Mouse (Mus musculus) left cerebral cortex, postnatal 14 days (tissue): ENCODE measurements around the gene Gpr153. TPM values are rescaled to one million over a fixed set of nuclear protein-coding genes. Genes with fewer than 3 reads are reported as not detected.

Source experiments
- total RNA-seq, 2 experiments: library from RNA; stranded (reverse); gene quantifications; 2 replicates each; pipeline ENCODE4 v1.2.3; 2021

Gpr153 gene
- total RNA-seq, 2 experiments from 2014 or later, result 31.2 to 31.6 TPM

Other genes starting within 250 kb of the Gpr153 start
- 10 to 100 TPM; 11.5 to 13.2 TPM for gene Zbtb48, start 246.6 kb upstream of the Gpr153 start, total RNA-seq
- gene Tas1r1, start 235.7 kb upstream of the Gpr153 start, total RNA-seq, result under 1 TPM; 0.49 to 0.55 TPM
- 10 to 100 TPM; 21.3 to 21.9 TPM for gene Nol9, start 234.9 kb upstream of the Gpr153 start, total RNA-seq
- 10 to 100 TPM; 74.0 to 84.0 TPM for gene Plekhg5, start 201.7 kb upstream of the Gpr153 start, total RNA-seq
- 10 to 100 TPM in 1 of 2 experiments, 1 to 10 TPM in 1; 6.2 to 16.5 TPM for gene Tnfrsf25, start 158.3 kb upstream of the Gpr153 start, total RNA-seq
- gene Espn, start 121.9 kb upstream of the Gpr153 start, total RNA-seq, result under 1 TPM; 0.24 to 0.44 TPM
- gene Hes2, start 115.4 kb upstream of the Gpr153 start, total RNA-seq, result not detected
- gene Acot7, start 96.1 kb upstream of the Gpr153 start, total RNA-seq, result 100 to 1,000 TPM; 377 to 378 TPM
- under 1 TPM; 0.20 to 0.42 TPM for gene Hes3, start 17.4 kb downstream of the Gpr153 start, total RNA-seq
- gene Icmt, start 23.0 kb downstream of the Gpr153 start, total RNA-seq, result 10 to 100 TPM; 43.1 to 45.0 TPM
- gene Rnf207, start 44.8 kb downstream of the Gpr153 start, total RNA-seq, result 1 to 10 TPM; 5.3 to 7.4 TPM
- 100 to 1,000 TPM; 182 to 187 TPM for gene Rpl22, start 51.5 kb downstream of the Gpr153 start, total RNA-seq
- gene Chd5, start 64.4 kb downstream of the Gpr153 start, total RNA-seq, result 100 to 1,000 TPM; 160 to 177 TPM
- 10 to 100 TPM; 18.7 to 19.9 TPM for gene Nphp4, start 202.5 kb downstream of the Gpr153 start, total RNA-seq
- gene Kcnab2, start 203.6 kb downstream of the Gpr153 start, total RNA-seq, result 100 to 1,000 TPM; 216 to 228 TPM